Mouse (Mus musculus) intestine, embryonic 16.5 days (tissue): ENCODE data around the gene Olfr153. TPM values are rescaled to one million over a fixed set of nuclear protein-coding genes. Genes with fewer than 3 reads are reported as not detected.
"Not testable (repeated sequence)": the region's sequence is repeated elsewhere in the genome, so short reads cannot be mapped to it uniquely, and the experiment has no call there.

Experiments used
- ATAC-seq: fragments of 200-750 bp; cut with Nextera tagmentation; 2 replicates; pipeline ENCODE4 v1.8.0; 2017; ENCODE audit warnings: moderate TSS enrichment, moderate library complexity
- H3K27ac ChIP-seq: fragments of 300-500 bp; sonication (generic); 2 replicates; pipeline ENCODE4 v1.5.1; 2014; ENCODE audit warnings: mild to moderate bottlenecking, low read length
- H3K27me3 ChIP-seq: fragments of 300-500 bp; sonication (generic); replicated peaks from 2 replicates; pipeline ENCODE4 v1.6.1; 2014; ENCODE audit warnings: low read length, control low read depth, mixed read lengths; ENCODE audit not compliant: control insufficient read depth, insufficient read depth
- H3K36me3 ChIP-seq: fragments of 300-500 bp; sonication (generic); 2 replicates; pipeline ENCODE4 v1.6.1; 2014; ENCODE audit warnings: low read length, control low read depth; ENCODE audit not compliant: control insufficient read depth, insufficient read depth
- H3K4me1 ChIP-seq: fragments of 300-500 bp; sonication (generic); 2 replicates; pipeline ENCODE4 v1.6.1; 2014; ENCODE audit warnings: low read length, control low read depth, mixed read lengths; ENCODE audit not compliant: control insufficient read depth, insufficient read depth
- H3K4me2 ChIP-seq: fragments of 300-500 bp; sonication (generic); 2 replicates; pipeline ENCODE4 v1.6.1; 2014; ENCODE audit warnings: low read depth, low read length, control low read depth
- H3K4me3 ChIP-seq: fragments of 300-500 bp; sonication (generic); 2 replicates; pipeline ENCODE4 v1.5.1; 2014; ENCODE audit warnings: mild to moderate bottlenecking, low read length
- H3K9ac ChIP-seq: fragments of 300-500 bp; sonication (generic); 2 replicates; pipeline ENCODE4 v1.6.1; 2014; ENCODE audit warnings: low read depth, low read length
- H3K9me3 ChIP-seq: fragments of 300-500 bp; sonication (generic); 2 replicates; pipeline ENCODE4 v1.6.1; 2016; ENCODE audit warnings: low read length, control low read depth; ENCODE audit not compliant: control insufficient read depth
- WGBS: fragments of 180-500 bp; shearing (Covaris S2); extraction: QIAGEN DNeasy Blood & Tissue Kit; methylation state at CpG from one replicate; pipeline ENCODE4 v1.1.7; 2014; 5-methylcytosine and 5-hydroxymethylcytosine counted together
- polyA plus RNA-seq: library from polyadenylated mRNA; unstranded; fragments of >200 nt; fragmentation: Nextera tagmentation; extraction: Ambion mirVana; gene quantifications from 2 replicates; pipeline ENCODE4 v1.2.1, GENCODE M21; 2015

The Olfr153 gene
- polyA plus RNA-seq: not detected in 2 replicates

DNA sequence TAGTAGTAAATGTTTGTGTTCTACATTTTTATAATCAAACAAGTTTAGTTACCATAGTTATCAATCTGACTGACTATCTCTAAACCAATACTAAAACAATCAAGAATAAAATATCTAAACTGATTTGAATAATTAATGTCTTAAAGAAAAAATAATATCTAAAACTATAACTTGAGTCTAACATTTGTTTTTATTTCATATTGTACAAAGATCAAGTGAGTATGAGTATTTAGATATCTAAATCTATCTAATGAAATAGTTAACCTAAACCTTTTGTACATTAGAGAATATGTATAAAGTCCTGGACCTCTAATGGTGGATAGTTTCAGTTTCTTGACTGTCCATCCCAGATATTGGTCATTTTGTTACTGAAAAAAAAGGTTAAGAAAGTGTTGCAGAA, at the start of gene Olfr153:
Gene Olfr153, plus strand, starts transcription at position 301 of the 400 bp plus-strand sequence.
- H3K4me3 ChIP-seq: no peak within 1 kb of the TSS
- no peaks in the 10 kb centered on the region for H3K27me3 ChIP-seq
- H3K9me3 ChIP-seq: no peaks in the 10 kb centered on the region
- no peak within 1 kb of the TSS for H3K27ac ChIP-seq
- no peak for ATAC-seq
- no peaks in the 10 kb centered on the region for H3K4me1 ChIP-seq
- H3K36me3 ChIP-seq: no peaks in the 10 kb centered on the region
- no peak within 1 kb of the TSS for H3K9ac ChIP-seq
- no peak within 1 kb of the TSS for H3K4me2 ChIP-seq

DNA sequence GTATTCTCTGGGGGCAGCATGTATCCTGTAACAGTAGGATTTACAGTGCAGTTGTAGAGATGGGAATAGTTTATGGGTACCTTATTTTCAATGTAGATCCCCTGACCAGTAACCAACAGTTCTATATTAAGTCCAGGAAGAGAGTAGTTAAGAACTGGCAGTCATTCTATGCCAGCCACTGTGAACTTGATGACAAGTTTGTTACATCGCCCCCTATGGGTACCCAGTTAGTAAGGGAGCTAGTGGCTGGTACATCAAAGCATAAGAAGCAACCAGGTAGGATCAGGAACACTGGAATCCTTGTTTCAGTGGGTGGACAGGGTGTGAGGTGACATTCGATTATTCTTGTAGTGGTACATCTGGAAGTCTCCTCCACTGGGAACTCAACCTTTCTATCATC, 49.3 kb upstream of the Olfr153 start:
- 77% methylated on average over 2 of the region's 2 CpGs for WGBS
- Histone ChIP-seq H3K9ac (no peak overlapping the region), H3K4me3 (no peak overlapping the region), H3K27ac (no peak overlapping the region), H3K4me1 (no peaks in the 10 kb centered on the region), H3K4me2 (no peak overlapping the region), H3K27me3 (no peaks in the 10 kb centered on the region), H3K9me3 (no peaks in the 10 kb centered on the region), H3K36me3 (no peaks in the 10 kb centered on the region)
- ATAC-seq: no peak

DNA sequence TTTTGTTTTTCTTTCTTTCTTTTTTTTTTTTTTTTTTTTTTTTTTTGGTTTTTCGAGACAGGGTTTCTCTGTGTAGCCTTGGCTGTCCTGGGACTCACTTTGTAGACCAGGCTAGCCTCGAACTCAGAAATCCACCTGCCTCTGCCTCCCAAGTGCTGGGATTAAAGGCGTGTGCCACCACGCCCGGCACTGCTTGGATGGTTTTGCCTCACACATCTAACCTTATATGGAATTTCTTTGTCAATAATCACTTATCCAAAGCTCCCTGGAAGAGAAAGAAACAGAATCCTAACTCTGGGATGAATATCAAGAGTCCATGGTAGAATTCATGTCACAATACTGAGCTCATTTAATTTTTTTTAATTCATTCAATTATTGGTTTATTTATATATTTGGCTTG, 34.6 kb upstream of the Olfr153 start, which contains the start of gene Pramel7:
Gene Pramel7, minus strand, starts transcription at position 101 of the 400 bp plus-strand sequence.
- H3K4me1 ChIP-seq, H3K4me3 ChIP-seq, H3K9me3 ChIP-seq, ATAC-seq, H3K4me2 ChIP-seq, H3K9ac ChIP-seq, H3K27me3 ChIP-seq, H3K27ac ChIP-seq, H3K36me3 ChIP-seq: not testable (repeated sequence)
- 93% methylated on average over 4 of the region's 5 CpGs for WGBS

DNA sequence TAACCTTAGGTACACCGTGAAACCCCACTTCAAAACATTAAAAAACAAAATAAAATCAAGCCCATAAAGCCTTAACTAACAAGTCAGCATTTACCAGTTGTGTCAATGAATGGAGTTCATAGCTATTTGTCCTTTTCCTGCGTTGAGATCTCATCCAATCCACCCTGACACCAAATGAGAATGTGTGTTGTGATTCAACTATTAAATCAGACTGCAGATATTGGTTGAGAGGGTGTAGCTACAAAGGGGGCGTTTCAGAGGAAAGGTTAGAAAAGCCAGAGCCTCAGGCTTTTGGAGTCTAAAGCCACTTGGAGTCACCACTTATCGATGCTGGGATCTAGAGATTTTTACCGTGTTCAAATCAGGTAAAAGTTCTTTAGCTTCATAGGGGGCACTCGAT, 25.3 kb upstream of the Olfr153 start, which contains the start of gene Pramel6:
Gene Pramel6, plus strand, starts transcription at position 301 of the 400 bp plus-strand sequence.
- no peak within 1 kb of the TSS for H3K4me2 ChIP-seq
- no peak within 1 kb of the TSS for H3K27ac ChIP-seq
- H3K9me3 ChIP-seq: no peaks in the 10 kb centered on the region
- no peaks in the 10 kb centered on the region for H3K4me1 ChIP-seq
- no peak for ATAC-seq
- 86% methylated on average over 6 of the region's 6 CpGs for WGBS
- H3K27me3 ChIP-seq: no peaks in the 10 kb centered on the region
- H3K36me3 ChIP-seq: no peaks in the 10 kb centered on the region
- H3K9ac ChIP-seq: no peak within 1 kb of the TSS
- H3K4me3 ChIP-seq: no peak within 1 kb of the TSS

DNA sequence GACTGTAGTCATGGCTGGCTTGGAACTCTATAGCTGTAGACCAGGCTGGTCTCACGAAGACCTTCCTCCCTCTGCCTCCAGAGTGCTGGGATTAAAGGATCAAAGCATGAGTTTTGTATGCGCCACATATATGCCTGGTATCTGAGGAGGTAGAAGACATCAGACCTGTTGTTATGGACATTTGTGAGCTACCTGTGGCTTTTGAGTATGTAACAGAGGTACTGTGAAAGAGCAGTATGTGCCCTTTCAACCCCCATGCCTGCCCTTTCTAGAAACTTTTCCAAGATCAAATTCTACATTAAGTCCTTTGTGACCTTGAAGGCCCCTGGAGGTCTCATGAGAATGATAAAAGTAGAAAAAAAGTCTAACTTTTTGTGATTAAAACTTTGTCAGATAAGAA, 16.6 kb upstream of the Olfr153 start:
- Histone ChIP-seq H3K27me3 (no peaks in the 10 kb centered on the region), H3K4me1 (no peaks in the 10 kb centered on the region)
- 85% methylated on average over 2 of the region's 2 CpGs for WGBS

DNA sequence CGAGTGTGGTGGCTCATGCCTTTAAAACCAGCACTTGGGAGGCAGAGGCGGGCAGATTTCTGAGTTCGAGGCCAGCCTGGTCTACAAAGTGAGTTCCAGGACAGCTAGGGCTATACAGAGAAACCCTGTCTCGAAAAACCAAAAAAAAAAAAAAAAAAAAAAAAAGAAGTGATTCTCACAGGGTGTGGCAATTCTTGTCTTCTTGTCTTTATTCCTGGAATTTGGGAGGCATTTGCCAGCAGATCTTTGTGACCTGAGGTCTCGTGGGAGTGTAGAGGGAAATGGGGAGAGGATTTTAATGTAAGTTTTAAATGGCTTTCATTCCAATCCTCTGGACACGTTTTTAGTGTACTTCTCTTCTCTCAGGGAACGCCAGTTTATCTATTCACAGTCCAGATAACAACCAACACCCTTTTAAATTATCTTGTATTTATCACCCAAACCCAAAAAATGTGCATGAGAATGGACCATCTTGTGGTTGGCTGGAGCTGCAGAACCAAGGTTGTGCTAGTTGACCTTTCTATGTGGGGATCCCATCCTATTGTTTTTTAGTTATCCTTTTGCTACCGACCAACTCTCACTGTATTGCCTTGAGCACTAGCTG, 16.0 kb upstream of the Olfr153 start:
- Histone ChIP-seq H3K9me3 (no peaks in the 10 kb centered on the region), H3K27ac (no peak overlapping the region), H3K27me3 (no peaks in the 10 kb centered on the region), H3K4me1 (no peaks in the 10 kb centered on the region), H3K4me2 (no peak overlapping the region), H3K4me3 (no peak overlapping the region), H3K9ac (no peak overlapping the region), H3K36me3 (no peaks in the 10 kb centered on the region)
- ATAC-seq: no peak
- WGBS: 78% methylated on average over 7 of the region's 8 CpGs

More for the DNA sequence above, 16.6 kb upstream of the Olfr153 start:
- no peaks in the 10 kb centered on the region for H3K9me3 ChIP-seq
- H3K4me3 ChIP-seq: no peak overlapping the region
- no peaks in the 10 kb centered on the region for H3K36me3 ChIP-seq
- ATAC-seq: no peak
- H3K4me2 ChIP-seq: no peak overlapping the region
- H3K27ac ChIP-seq: no peak overlapping the region
- H3K9ac ChIP-seq: no peak overlapping the region

DNA sequence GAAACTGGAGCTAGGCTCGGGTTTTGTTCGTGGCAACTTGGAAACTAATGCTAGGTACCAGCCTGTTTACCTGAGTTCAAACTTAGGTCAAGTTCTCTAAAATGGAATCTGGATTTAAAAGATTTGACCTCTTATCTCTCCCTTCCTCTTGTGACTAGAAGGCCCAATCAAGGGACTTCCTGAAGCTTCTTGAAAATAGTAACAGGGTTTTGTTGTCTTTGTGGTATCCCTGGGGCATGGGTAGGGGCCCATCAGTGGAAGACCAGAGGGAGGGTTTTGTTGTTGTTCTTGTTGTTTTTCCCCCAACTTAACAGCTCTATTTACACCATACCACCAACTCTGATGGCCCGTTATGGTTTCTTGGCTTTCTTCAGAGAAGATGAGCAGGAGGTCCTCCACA, 15.0 kb upstream of the Olfr153 start:
- Histone ChIP-seq H3K4me1 (no peaks in the 10 kb centered on the region), H3K9me3 (no peaks in the 10 kb centered on the region), H3K27me3 (no peaks in the 10 kb centered on the region), H3K4me3 (no peak overlapping the region), H3K9ac (no peak overlapping the region), H3K36me3 (no peaks in the 10 kb centered on the region), H3K4me2 (no peak overlapping the region), H3K27ac (no peak overlapping the region)
- 79% methylated on average over 3 of the region's 3 CpGs for WGBS
- ATAC-seq: no peak

DNA sequence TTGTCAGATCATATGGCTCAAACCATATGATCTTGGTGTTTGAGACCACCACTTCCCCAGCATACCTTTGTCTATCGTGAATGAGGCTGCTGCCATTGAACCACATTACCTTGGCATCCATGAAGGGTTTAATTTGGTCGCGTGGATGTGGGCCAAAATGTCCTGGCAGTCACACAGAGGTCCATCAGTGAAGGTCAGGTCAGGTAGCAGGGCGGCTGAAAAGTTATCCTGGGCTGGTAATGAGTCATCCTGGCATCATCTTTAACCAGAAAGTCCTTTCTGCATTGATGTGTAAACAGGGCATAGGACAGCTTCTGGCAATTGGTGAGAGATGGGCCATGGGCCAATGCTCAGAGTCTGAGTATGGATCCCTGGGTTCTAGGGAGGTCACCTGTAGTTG, 10.9 kb upstream of the Olfr153 start:
- no peaks in the 10 kb centered on the region for H3K9me3 ChIP-seq
- H3K4me1 ChIP-seq: no peaks in the 10 kb centered on the region
- no peaks in the 10 kb centered on the region for H3K27me3 ChIP-seq
- no peak overlapping the region for H3K27ac ChIP-seq
- 91% methylated on average over 4 of the region's 4 CpGs for WGBS
- no peak overlapping the region for H3K4me2 ChIP-seq
- no peaks in the 10 kb centered on the region for H3K36me3 ChIP-seq
- H3K9ac ChIP-seq: no peak overlapping the region
- H3K4me3 ChIP-seq: no peak overlapping the region
- no peak for ATAC-seq

DNA sequence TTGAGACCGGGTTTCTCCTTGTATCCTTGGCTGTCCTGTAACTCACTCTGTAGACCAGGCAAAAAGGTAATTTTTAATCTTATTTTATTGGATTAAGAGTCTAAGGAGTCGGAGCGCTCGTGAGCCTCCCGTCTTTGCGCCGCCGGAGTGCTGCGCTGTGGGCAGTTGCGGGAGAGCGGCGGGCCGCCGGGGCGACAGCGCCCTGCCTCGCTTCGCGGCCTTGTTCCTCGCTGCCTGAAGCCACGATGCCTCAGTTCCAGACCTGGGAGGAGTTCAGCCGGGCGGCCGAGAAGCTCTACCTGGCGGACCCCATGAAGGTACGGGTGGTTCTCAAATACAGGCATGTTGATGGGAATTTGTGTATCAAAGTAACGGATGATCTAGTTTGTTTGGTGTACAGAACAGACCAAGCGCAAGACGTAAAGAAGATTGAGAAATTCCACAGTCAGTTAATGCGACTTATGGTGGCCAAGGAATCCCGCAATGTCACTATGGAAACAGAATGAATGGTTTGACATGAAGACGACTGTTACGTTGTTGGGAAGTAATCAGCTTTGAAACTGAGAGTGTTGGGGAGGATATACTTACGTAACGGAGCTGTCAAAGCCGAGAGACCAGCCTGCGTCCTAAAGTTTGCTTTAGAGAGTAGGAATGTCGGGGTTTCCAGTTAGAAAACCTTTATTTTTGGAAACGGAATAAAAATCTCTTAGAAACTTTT, 5.5 kb upstream of the Olfr153 start:
- H3K27me3 ChIP-seq, H3K4me1 ChIP-seq, H3K9ac ChIP-seq, H3K27ac ChIP-seq, H3K9me3 ChIP-seq, H3K36me3 ChIP-seq, ATAC-seq: not testable (repeated sequence)
- Histone ChIP-seq H3K4me3 (peak overlapping the region; percentile 12; the same call in 1 of the 2 replicates), H3K4me2 (peak overlapping the region; percentile 27; the same call in 1 of the 2 replicates)
- WGBS: 26% methylated on average over 38 of the region's 39 CpGs
